Comparison of ENCODE assay signal across 15 mouse cellular contexts in the genomic region with DNA sequence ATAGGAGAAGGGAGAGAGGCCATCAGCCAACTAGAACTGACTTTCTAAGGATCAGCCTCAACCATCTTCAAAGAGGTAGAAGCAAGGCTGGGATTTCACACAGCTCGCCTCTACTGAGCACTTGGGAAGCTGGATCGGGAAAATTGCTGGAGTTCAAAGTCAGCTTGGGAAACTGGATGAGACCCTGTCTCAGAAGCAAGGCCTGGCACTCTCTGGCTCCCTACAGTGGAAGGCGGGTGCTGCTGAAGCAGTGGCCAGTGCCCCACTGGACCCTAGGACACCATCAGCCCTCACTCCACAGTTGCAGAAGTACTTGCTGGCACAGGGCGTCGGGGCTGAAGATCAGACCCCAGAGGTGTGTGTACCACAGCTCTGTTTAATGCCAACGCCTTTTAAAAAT. TPM values are rescaled to one million over a fixed set of nuclear protein-coding genes. Genes with fewer than 3 reads are reported as not detected.
DNase-seq lines count a peak whose midpoint lies in the region; ATAC-seq and TF ChIP-seq lines count a peak whose summit lies in the region.
"Had no signal": no experiment of that assay in that cellular context is flagged by ENCODE, and none has a peak within 500 bp of the region (broad histone marks: within the 10 kb centered on the region; RNA-seq: fewer than 3 reads in every experiment).

No protein-coding gene starts in this region.

- H3K4me3 ChIP-seq in heart, adult 2 months, result no peak overlapping the region
- H3K4me3 ChIP-seq in hindbrain, embryonic 15.5 days, result no peak overlapping the region
- H3K4me3 ChIP-seq in hindbrain, postnatal 0 days (ENCODE audit: low read length), result no peak overlapping the region
- no peak overlapping the region for H3K4me3 ChIP-seq in midbrain, embryonic 13.5 days (replicated peaks)
- no peak overlapping the region for H3K4me3 ChIP-seq in midbrain, postnatal 0 days (ENCODE audit: low read depth, low read length)
- H3K4me3 ChIP-seq: embryonic facial prominence, embryonic 12.5 days; forebrain, embryonic 15.5 days; hindbrain, embryonic 13.5 days had no signal

- H3K9ac ChIP-seq in heart, adult 2 months (ENCODE audit: low read depth, low read length), result peak overlapping the region; percentile 41; the same call in 1 of the 2 replicates
- H3K9ac ChIP-seq in hindbrain, embryonic 15.5 days, result no peak overlapping the region
- H3K9ac ChIP-seq in hindbrain, postnatal 0 days (replicated peaks; ENCODE audit: low read length), result no peak overlapping the region
- H3K9ac ChIP-seq in midbrain, embryonic 13.5 days (replicated peaks), result no peak overlapping the region
- no peak overlapping the region for H3K9ac ChIP-seq in midbrain, postnatal 0 days (replicated peaks; ENCODE audit: low read length, poor library complexity, severe bottlenecking)
- H3K9ac ChIP-seq: embryonic facial prominence, embryonic 12.5 days; forebrain, embryonic 15.5 days; hindbrain, embryonic 13.5 days had no signal

- H3K36me3 ChIP-seq in heart, adult 2 months (ENCODE audit: control insufficient read depth, insufficient read depth, low read length), result no peaks in the 10 kb centered on the region
- peaks cover 62% of the 10 kb centered on the region for H3K36me3 ChIP-seq in hindbrain, embryonic 15.5 days
- peaks cover 20% of the 10 kb centered on the region for H3K36me3 ChIP-seq in hindbrain, postnatal 0 days (ENCODE audit: insufficient read depth, low read length)
- H3K36me3 ChIP-seq in midbrain, embryonic 13.5 days, result peaks cover 86% of the 10 kb centered on the region
- H3K36me3 ChIP-seq in midbrain, postnatal 0 days (ENCODE audit: insufficient read depth, low read length), result peaks cover 46% of the 10 kb centered on the region

- no peak for DNase-seq in heart, adult 2 months
- no peak for DNase-seq in heart, postnatal 10 days
- DNase-seq in hindbrain, postnatal 0 days (ENCODE audit: low spot score), result no peak
- DNase-seq in midbrain, postnatal 0 days (ENCODE audit: low spot score), result no peak
- DNase-seq in B cell, adult 2 months, result no peak
- DNase-seq: lung, adult 2 months; lung, postnatal 36 days; thymus, postnatal 14 days had no signal

- no peak overlapping the region for H3K4me2 ChIP-seq in hindbrain, embryonic 15.5 days
- no peak overlapping the region for H3K4me2 ChIP-seq in hindbrain, postnatal 0 days (ENCODE audit: low read depth, low read length)
- H3K4me2 ChIP-seq in midbrain, embryonic 13.5 days (replicated peaks), result no peak overlapping the region
- H3K4me2 ChIP-seq in midbrain, postnatal 0 days (ENCODE audit: low read depth, low read length, poor library complexity, severe bottlenecking), result no peak overlapping the region
- H3K4me2 ChIP-seq: embryonic facial prominence, embryonic 12.5 days; forebrain, embryonic 15.5 days; hindbrain, embryonic 13.5 days; liver, embryonic 11.5 days had no signal

- TF ChIP-seq CTCF in heart, adult 2 months (IDR thresholded peaks at IDR 0.05), result no peak
- TF ChIP-seq CTCF in hindbrain, postnatal 0 days (IDR thresholded peaks at IDR 0.05; ENCODE audit: low read depth), result no peak
- no peak for TF ChIP-seq CTCF in midbrain, postnatal 0 days (IDR thresholded peaks at IDR 0.05)

- peaks cover 3% of the 10 kb centered on the region; the same call in 1 of the 2 replicates for H3K4me1 ChIP-seq in heart, adult 2 months (ENCODE audit: control insufficient read depth, insufficient read depth, low read length)
- H3K4me1 ChIP-seq in hindbrain, embryonic 15.5 days (replicated peaks), result 0 out of 2 replicates have a peak, but pooled peaks cover 7% of the 10 kb centered on the region
- no peaks in the 10 kb centered on the region for H3K4me1 ChIP-seq in hindbrain, postnatal 0 days (ENCODE audit: insufficient read depth, low read length)
- peaks cover 11% of the 10 kb centered on the region; the same call in 1 of the 2 replicates for H3K4me1 ChIP-seq in midbrain, embryonic 13.5 days (replicated peaks)
- H3K4me1 ChIP-seq in midbrain, postnatal 0 days (ENCODE audit: insufficient read depth, low read length), result no peaks in the 10 kb centered on the region
- H3K4me1 ChIP-seq: embryonic facial prominence, embryonic 12.5 days; forebrain, embryonic 15.5 days had no signal

- ATAC-seq in hindbrain, embryonic 15.5 days (ENCODE audit: low FRiP score, low read depth), result no peak
- ATAC-seq in hindbrain, postnatal 0 days, result no peak
- ATAC-seq in midbrain, embryonic 13.5 days, result no peak
- no peak for ATAC-seq in midbrain, postnatal 0 days (ENCODE audit: low FRiP score)
- ATAC-seq: forebrain, embryonic 15.5 days; midbrain, embryonic 16.5 days had no signal

- intact Hi-C loops in heart, adult 2 months (cut with DNase I), result no loop called here
- intact Hi-C loops in heart, postnatal 10 days (cut with DNase I), result no loop called here

- WGBS in heart, adult 2 months, result 78% methylated on average over 6 of the region's 6 CpGs
- 88% methylated on average over 6 of the region's 6 CpGs for WGBS in hindbrain, embryonic 15.5 days
- WGBS in hindbrain, postnatal 0 days, result 79% methylated on average over 6 of the region's 6 CpGs
- 85% methylated on average over 6 of the region's 6 CpGs for WGBS in midbrain, embryonic 13.5 days
- 86% methylated on average over 6 of the region's 6 CpGs for WGBS in midbrain, postnatal 0 days

- no peak for TF ChIP-seq POLR2A in heart, adult 2 months (IDR thresholded peaks at IDR 0.05; ENCODE audit: insufficient read depth, low read depth, low read length)

- H3K27me3 ChIP-seq in heart, adult 2 months (ENCODE audit: control insufficient read depth, insufficient read depth, low read length), result no peaks in the 10 kb centered on the region
- H3K27me3 ChIP-seq in hindbrain, embryonic 15.5 days, result no peaks in the 10 kb centered on the region
- H3K27me3 ChIP-seq in hindbrain, postnatal 0 days (ENCODE audit: insufficient read depth, low read length), result no peaks in the 10 kb centered on the region
- no peaks in the 10 kb centered on the region for H3K27me3 ChIP-seq in midbrain, embryonic 13.5 days
- no peaks in the 10 kb centered on the region for H3K27me3 ChIP-seq in midbrain, postnatal 0 days (ENCODE audit: insufficient read depth, low read length)
- H3K27me3 ChIP-seq: embryonic facial prominence, embryonic 12.5 days; forebrain, embryonic 15.5 days; hindbrain, embryonic 13.5 days had no signal

- H3K9me3 ChIP-seq in hindbrain, embryonic 15.5 days, result no peaks in the 10 kb centered on the region
- H3K9me3 ChIP-seq in hindbrain, postnatal 0 days (ENCODE audit: low read length), result no peaks in the 10 kb centered on the region
- no peaks in the 10 kb centered on the region for H3K9me3 ChIP-seq in midbrain, embryonic 13.5 days
- no peaks in the 10 kb centered on the region for H3K9me3 ChIP-seq in midbrain, postnatal 0 days (ENCODE audit: low read length)
- H3K9me3 ChIP-seq: embryonic facial prominence, embryonic 12.5 days; hindbrain, embryonic 13.5 days had no signal

- peak overlapping the region; percentile 79 for H3K27ac ChIP-seq in heart, adult 2 months
- peak overlapping the region; percentile 36; the same call in 1 of the 2 replicates for H3K27ac ChIP-seq in hindbrain, embryonic 15.5 days (replicated peaks)
- H3K27ac ChIP-seq in hindbrain, postnatal 0 days, result no peak overlapping the region
- 0 out of 2 replicates have a peak overlapping the region, but pooled peaks have one; percentile 14 for H3K27ac ChIP-seq in midbrain, embryonic 13.5 days
- no peak overlapping the region for H3K27ac ChIP-seq in midbrain, postnatal 0 days (ENCODE audit: low read depth, low read length)
- H3K27ac ChIP-seq: embryonic facial prominence, embryonic 12.5 days; forebrain, embryonic 15.5 days; hindbrain, embryonic 13.5 days had no signal

- TF ChIP-seq EP300 in heart, adult 2 months (IDR thresholded peaks at IDR 0.05; ENCODE audit: insufficient read depth, low read depth, low read length), result no peak

- H3K79me2 ChIP-seq in heart, adult 2 months (replicated peaks; ENCODE audit: control insufficient read depth, insufficient read depth, low read length), result no peaks in the 10 kb centered on the region

RNA-seq across cellular contexts. Expression of a gene that starts 16.0 kb away (rescaled TPM):
- total RNA-seq in heart, adult 2 months (2021), result 10 to 100 TPM; 19.7 to 22.7 TPM
- polyA plus RNA-seq in heart, adult 2 months (2012; rRNA removed), result 46.2 and 46.7 TPM in 2 replicates
- 10 to 100 TPM; 18.7 to 21.0 TPM for total RNA-seq in heart, postnatal 10 days (2021)
- 38.2 and 40.3 TPM in 2 replicates for polyA plus RNA-seq in hindbrain, embryonic 15.5 days (2015; fragmentation: Nextera tagmentation; extraction: Ambion mirVana)
- total RNA-seq in hindbrain, postnatal 0 days (2014; rRNA removed), result 62.6 and 78.9 TPM in 2 replicates
- 31.5 and 34.8 TPM in 2 replicates for polyA plus RNA-seq in hindbrain, postnatal 0 days (2015; fragmentation: Nextera tagmentation; extraction: Ambion mirVana)
- 35.9 and 36.2 TPM in 2 replicates for polyA plus RNA-seq in midbrain, embryonic 13.5 days (2015; fragmentation: Nextera tagmentation; extraction: Ambion mirVana)
- 60.2 and 65.7 TPM in 2 replicates for total RNA-seq in midbrain, postnatal 0 days (2014; rRNA removed)
- polyA plus RNA-seq in midbrain, postnatal 0 days (2015; fragmentation: Nextera tagmentation; extraction: Ambion mirVana), result 29.2 and 34.9 TPM in 2 replicates

RNA-seq across cellular contexts. Expression of a gene that starts 17.0 kb away (rescaled TPM):
- 10 to 100 TPM; 13.1 to 15.9 TPM for total RNA-seq in heart, adult 2 months (2021)
- polyA plus RNA-seq in heart, adult 2 months (2012; rRNA removed), result 20.7 and 26.2 TPM in 2 replicates
- total RNA-seq in heart, postnatal 10 days (2021), result 10 to 100 TPM; 49.9 to 54.8 TPM
- polyA plus RNA-seq in hindbrain, embryonic 15.5 days (2015; fragmentation: Nextera tagmentation; extraction: Ambion mirVana), result 584 and 747 TPM in 2 replicates
- 1,247 and 1,290 TPM in 2 replicates for total RNA-seq in hindbrain, postnatal 0 days (2014; rRNA removed)
- polyA plus RNA-seq in hindbrain, postnatal 0 days (2015; fragmentation: Nextera tagmentation; extraction: Ambion mirVana), result 675 and 695 TPM in 2 replicates
- polyA plus RNA-seq in midbrain, embryonic 13.5 days (2015; fragmentation: Nextera tagmentation; extraction: Ambion mirVana), result 478 and 520 TPM in 2 replicates
- total RNA-seq in midbrain, postnatal 0 days (2014; rRNA removed), result 883 and 1,011 TPM in 2 replicates
- 727 and 776 TPM in 2 replicates for polyA plus RNA-seq in midbrain, postnatal 0 days (2015; fragmentation: Nextera tagmentation; extraction: Ambion mirVana)

RNA-seq across cellular contexts. Expression of a gene that starts 40.8 kb away (rescaled TPM):
- 1 to 10 TPM; 5.3 to 6.1 TPM for total RNA-seq in heart, adult 2 months (2021)
- 4.8 and 5.4 TPM in 2 replicates for polyA plus RNA-seq in heart, adult 2 months (2012; rRNA removed)
- total RNA-seq in heart, postnatal 10 days (2021), result 10 to 100 TPM; 36.7 to 48.8 TPM
- 34.0 and 36.2 TPM in 2 replicates for polyA plus RNA-seq in hindbrain, embryonic 15.5 days (2015; fragmentation: Nextera tagmentation; extraction: Ambion mirVana)
- total RNA-seq in hindbrain, postnatal 0 days (2014; rRNA removed), result 35.3 and 37.0 TPM in 2 replicates
- 21.7 and 23.3 TPM in 2 replicates for polyA plus RNA-seq in hindbrain, postnatal 0 days (2015; fragmentation: Nextera tagmentation; extraction: Ambion mirVana)
- 66.2 and 71.9 TPM in 2 replicates for polyA plus RNA-seq in midbrain, embryonic 13.5 days (2015; fragmentation: Nextera tagmentation; extraction: Ambion mirVana)
- total RNA-seq in midbrain, postnatal 0 days (2014; rRNA removed), result 11.4 and 16.2 TPM in 2 replicates
- 7.6 and 7.7 TPM in 2 replicates for polyA plus RNA-seq in midbrain, postnatal 0 days (2015; fragmentation: Nextera tagmentation; extraction: Ambion mirVana)

RNA-seq across cellular contexts. Expression of a gene that starts 44.2 kb away (rescaled TPM):
- total RNA-seq in heart, adult 2 months (2021), result 10 to 100 TPM; 34.4 to 34.8 TPM
- 88.0 and 118 TPM in 2 replicates for polyA plus RNA-seq in heart, adult 2 months (2012; rRNA removed)
- 10 to 100 TPM; 31.8 to 34.3 TPM for total RNA-seq in heart, postnatal 10 days (2021)
- 81.7 and 94.2 TPM in 2 replicates for polyA plus RNA-seq in hindbrain, embryonic 15.5 days (2015; fragmentation: Nextera tagmentation; extraction: Ambion mirVana)
- 55.2 and 88.4 TPM in 2 replicates for total RNA-seq in hindbrain, postnatal 0 days (2014; rRNA removed)
- polyA plus RNA-seq in hindbrain, postnatal 0 days (2015; fragmentation: Nextera tagmentation; extraction: Ambion mirVana), result 49.4 and 56.0 TPM in 2 replicates
- 66.9 and 70.2 TPM in 2 replicates for polyA plus RNA-seq in midbrain, embryonic 13.5 days (2015; fragmentation: Nextera tagmentation; extraction: Ambion mirVana)
- 65.7 and 69.7 TPM in 2 replicates for total RNA-seq in midbrain, postnatal 0 days (2014; rRNA removed)
- 52.7 and 67.5 TPM in 2 replicates for polyA plus RNA-seq in midbrain, postnatal 0 days (2015; fragmentation: Nextera tagmentation; extraction: Ambion mirVana)

Comparison
In these comparisons a context has a peak if more than half of its experiments do, and no peak if none do; other contexts are left out.
1. H3K27ac ChIP-seq: peak in heart, adult 2 months (single experiment), hindbrain, embryonic 15.5 days (single experiment) and midbrain, embryonic 13.5 days (single experiment); none in hindbrain, postnatal 0 days (single experiment) and midbrain, postnatal 0 days (single experiment).
2. RNA of a gene that starts 17.0 kb away (polyA plus RNA-seq): 727 to 776 TPM in midbrain, postnatal 0 days, 584 to 747 TPM in hindbrain, embryonic 15.5 days, 675 to 695 TPM in hindbrain, postnatal 0 days and 478 to 520 TPM in midbrain, embryonic 13.5 days; 20.7 to 26.2 TPM in heart, adult 2 months; every median in the first group is over 10 times any median in the second.